Mouse (Mus musculus) B cell, adult 67 days (primary cell): Measurements from ENCODE around the gene Cfd. TPM values are rescaled to one million over a fixed set of nuclear protein-coding genes. Genes with fewer than 3 reads are reported as not detected.

Source experiments
- total RNA-seq, 2 experiments: library from RNA; stranded (reverse); gene quantifications; 4 replicates each; pipeline ENCODE4 v1.2.4; 2023

The Cfd gene
- not detected for total RNA-seq

GRCm38 (mm10) chr10:79890670-79891069 lies at the start of gene Cfd:
Gene Cfd (plus strand): TSS chr10:79890853.

GRCm38 (mm10) chr10:79853860-79854795 lies 36.5 kb upstream of the Cfd start, which contains the start of gene Ptbp1:
Gene Ptbp1 (plus strand): TSS chr10:79854427.

GRCm38 (mm10) chr10:79874290-79874862 lies 16.3 kb upstream of the Cfd start, which contains the start of the genes Prtn3 and Plppr3:
Gene Prtn3 (plus strand): TSS chr10:79874476.
Gene Plppr3 (minus strand): TSS chr10:79874634.

GRCm38 (mm10) chr10:79886054-79886453 lies 4.6 kb upstream of the Cfd start, which contains the start of gene Elane:
Gene Elane (plus strand): TSS chr10:79886247.

GRCm38 (mm10) chr10:79908167-79909091 lies 17.8 kb downstream of the Cfd start, which contains the start of gene Med16:
Gene Med16 (minus strand): TSS chr10:79908923.

GRCm38 (mm10) chr10:79910556-79910955 lies 19.9 kb downstream of the Cfd start, which contains the start of gene Gm26602:
Gene Gm26602 (plus strand): TSS chr10:79910856.

GRCm38 (mm10) chr10:79916808-79917531 lies 26.3 kb downstream of the Cfd start, which contains the start of gene Kiss1r:
Gene Kiss1r (plus strand): TSS chr10:79916971.

GRCm38 (mm10) chr10:79920958-79921535 lies 30.4 kb downstream of the Cfd start, which contains the start of gene R3hdm4:
Gene R3hdm4 (minus strand): TSS chr10:79921208.

GRCm38 (mm10) chr10:79926491-79927323 lies 36.1 kb downstream of the Cfd start, which contains the start of gene Arid3a:
Gene Arid3a (plus strand): TSS chr10:79927043.

Other genes starting within 250 kb of the Cfd start
- gene Odf3l2, start 245.1 kb upstream of the Cfd start, total RNA-seq, result not detected
- not detected for gene Madcam1, start 226.3 kb upstream of the Cfd start, total RNA-seq
- gene Tpgs1, start 221.5 kb upstream of the Cfd start, total RNA-seq, result 10 to 100 TPM; 18.5 to 20.8 TPM
- gene Cdc34, start 208.7 kb upstream of the Cfd start, total RNA-seq, result 10 to 100 TPM; 63.2 to 75.0 TPM
- 1 to 10 TPM; 1.6 to 1.9 TPM for gene Gzmm, start 201.8 kb upstream of the Cfd start, total RNA-seq
- gene Bsg, start 186.4 kb upstream of the Cfd start, total RNA-seq, result 100 to 1,000 TPM; 103 to 111 TPM
- under 1 TPM; 0.18 to 0.35 TPM for gene Hcn2, start 174.2 kb upstream of the Cfd start, total RNA-seq
- gene Polrmt, start 144.3 kb upstream of the Cfd start, total RNA-seq, result 10 to 100 TPM; 64.8 to 74.2 TPM
- gene Fgf22, start 135.8 kb upstream of the Cfd start, total RNA-seq, result not detected
- 10 to 100 TPM; 56.5 to 58.6 TPM for gene Rnf126, start 123.9 kb upstream of the Cfd start, total RNA-seq
- gene Fstl3, start 113.6 kb upstream of the Cfd start, total RNA-seq, result 1 to 10 TPM; 1.8 to 2.0 TPM
- gene Prss57, start 99.9 kb upstream of the Cfd start, total RNA-seq, result not detected
- gene Palm, start 97.3 kb upstream of the Cfd start, total RNA-seq, result 1 to 10 TPM; 4.9 to 5.1 TPM
- gene Misp, start 69.9 kb upstream of the Cfd start, total RNA-seq, result under 1 TPM in 1 of 2 experiments, not detected in 1; 0.23 TPM
- gene Ptbp1, start 36.4 kb upstream of the Cfd start, total RNA-seq, result 100 to 1,000 TPM; 437 to 440 TPM
- not detected for gene Prtn3, start 16.4 kb upstream of the Cfd start, total RNA-seq
- under 1 TPM; 0.47 to 0.70 TPM for gene Plppr3, start 16.2 kb upstream of the Cfd start, total RNA-seq
- not detected for gene Elane, start 4.6 kb upstream of the Cfd start, total RNA-seq
- 10 to 100 TPM; 73.7 to 75.0 TPM for gene Med16, start 18.1 kb downstream of the Cfd start, total RNA-seq
- not detected for gene Gm26602, start 20.0 kb downstream of the Cfd start, total RNA-seq
- gene Kiss1r, start 26.1 kb downstream of the Cfd start, total RNA-seq, result under 1 TPM; 0.50 to 0.93 TPM
- gene R3hdm4, start 30.4 kb downstream of the Cfd start, total RNA-seq, result 10 to 100 TPM; 94.6 to 97.9 TPM
- gene Arid3a, start 36.2 kb downstream of the Cfd start, total RNA-seq, result 10 to 100 TPM; 40.0 to 49.7 TPM
- gene Wdr18, start 69.3 kb downstream of the Cfd start, total RNA-seq, result 10 to 100 TPM; 44.5 to 55.3 TPM
- gene Grin3b, start 79.9 kb downstream of the Cfd start, total RNA-seq, result under 1 TPM in 1 of 2 experiments, not detected in 1; 0.24 TPM
- 100 to 1,000 TPM; 156 to 169 TPM for gene Tmem259, start 93.5 kb downstream of the Cfd start, total RNA-seq
- gene Cnn2, start 97.7 kb downstream of the Cfd start, total RNA-seq, result 100 to 1,000 TPM; 339 to 353 TPM
- 10 to 100 TPM; 57.1 to 61.6 TPM for gene Abca7, start 105.6 kb downstream of the Cfd start, total RNA-seq
- gene Arhgap45, start 125.8 kb downstream of the Cfd start, total RNA-seq, result 100 to 1,000 TPM; 538 to 550 TPM
- 100 to 1,000 TPM in 1 of 2 experiments, 10 to 100 TPM in 1; 91.9 to 101 TPM for gene Polr2e, start 148.9 kb downstream of the Cfd start, total RNA-seq
- gene Gpx4, start 156.3 kb downstream of the Cfd start, total RNA-seq, result 100 to 1,000 TPM; 124 to 133 TPM
- 100 to 1,000 TPM; 118 to 128 TPM for gene Sbno2, start 214.7 kb downstream of the Cfd start, total RNA-seq
- gene Stk11, start 224.9 kb downstream of the Cfd start, total RNA-seq, result 100 to 1,000 TPM; 178 to 181 TPM
- gene Atp5d, start 247.8 kb downstream of the Cfd start, total RNA-seq, result 100 to 1,000 TPM; 171 to 178 TPM
- gene Cbarp, start 250.0 kb downstream of the Cfd start, total RNA-seq, result 1 to 10 TPM; 4.6 to 4.9 TPM